Mouse (Mus musculus): ENCODE data around the gene D7Ertd443e.

GRCm38 (mm10) chr7:134348825-134349224, 36.6 kb downstream of the D7Ertd443e start:
- TF ChIP-seq EP300 (IDR thresholded peaks at IDR 0.05; ENCODE audit: low read depth) (no peak), CTCF (IDR thresholded peaks at IDR 0.05; ENCODE audit: low read depth) (peak; percentile 93)

Measured in heart, postnatal 0 days (tissue).